Mouse (Mus musculus) Muller cell, postnatal 12 days (primary cell): ENCODE results near the gene Tmem135.

Source experiments
- DNase-seq: peaks from one replicate; pipeline ENCODE4 v3.0.0-alpha.2; 2015; ENCODE audit errors: inconsistent ontology term

The Tmem135 gene

DNA sequence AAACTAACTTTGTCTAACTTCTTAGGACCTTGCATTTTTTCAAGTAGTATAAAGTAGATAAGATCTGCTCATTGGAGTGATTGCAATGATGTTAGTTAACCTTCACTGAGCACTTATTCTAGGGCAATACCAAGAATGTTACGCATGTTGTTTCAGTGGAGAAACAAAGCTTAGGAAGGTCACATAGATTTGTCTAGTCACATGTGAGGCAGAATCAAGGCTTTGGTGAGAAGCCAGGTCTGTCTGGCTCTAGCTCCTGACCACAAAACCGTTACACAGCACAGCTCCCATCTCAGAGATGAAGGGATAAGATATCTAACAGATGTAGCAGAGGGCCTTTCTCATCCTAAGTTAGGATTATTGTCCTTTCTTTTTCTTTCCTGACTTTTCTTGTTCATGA lies 13.4 kb downstream of the Tmem135 start:
- peak; percentile 34 for DNase-seq

DNA sequence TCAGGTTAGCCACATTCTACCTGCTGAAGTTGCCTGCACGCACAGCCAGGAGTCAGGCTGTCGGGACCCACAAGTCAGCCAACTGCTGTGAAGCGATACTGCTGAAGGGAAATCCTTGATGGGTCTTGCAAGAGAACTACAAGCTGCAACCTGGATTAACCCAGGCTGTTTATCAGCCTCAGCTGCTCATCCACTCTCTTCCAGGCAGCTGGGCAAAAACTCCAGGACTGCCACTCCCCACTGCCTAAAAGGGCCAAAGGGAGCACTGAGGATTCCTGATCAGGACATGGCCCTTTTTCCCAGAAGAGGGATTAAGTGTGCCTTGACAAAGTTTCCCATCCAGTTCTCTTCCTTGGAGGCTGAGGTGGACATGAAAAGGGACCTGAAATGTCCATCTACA lies 15.0 kb downstream of the Tmem135 start:
- no peak for DNase-seq

DNA sequence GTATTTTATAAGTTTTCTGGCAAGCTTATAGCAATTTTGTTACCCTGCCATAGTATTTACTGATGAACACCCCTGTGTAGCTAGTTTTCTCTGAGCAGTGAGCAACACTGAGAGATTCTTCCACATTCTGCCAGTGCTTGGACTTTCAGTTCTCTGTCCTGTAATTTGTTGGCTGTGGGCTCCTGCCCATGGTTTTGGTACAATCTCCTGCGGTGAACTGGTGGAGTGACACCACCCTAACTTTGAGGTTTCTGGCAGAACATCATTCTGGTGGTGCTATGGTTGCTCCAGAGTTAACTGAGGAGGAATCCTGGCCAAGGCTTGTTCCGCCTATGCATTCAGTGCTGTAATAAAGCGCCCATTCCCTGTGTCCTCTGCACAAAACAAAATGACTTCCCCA lies 21.1 kb downstream of the Tmem135 start:
- DNase-seq = no peak

DNA sequence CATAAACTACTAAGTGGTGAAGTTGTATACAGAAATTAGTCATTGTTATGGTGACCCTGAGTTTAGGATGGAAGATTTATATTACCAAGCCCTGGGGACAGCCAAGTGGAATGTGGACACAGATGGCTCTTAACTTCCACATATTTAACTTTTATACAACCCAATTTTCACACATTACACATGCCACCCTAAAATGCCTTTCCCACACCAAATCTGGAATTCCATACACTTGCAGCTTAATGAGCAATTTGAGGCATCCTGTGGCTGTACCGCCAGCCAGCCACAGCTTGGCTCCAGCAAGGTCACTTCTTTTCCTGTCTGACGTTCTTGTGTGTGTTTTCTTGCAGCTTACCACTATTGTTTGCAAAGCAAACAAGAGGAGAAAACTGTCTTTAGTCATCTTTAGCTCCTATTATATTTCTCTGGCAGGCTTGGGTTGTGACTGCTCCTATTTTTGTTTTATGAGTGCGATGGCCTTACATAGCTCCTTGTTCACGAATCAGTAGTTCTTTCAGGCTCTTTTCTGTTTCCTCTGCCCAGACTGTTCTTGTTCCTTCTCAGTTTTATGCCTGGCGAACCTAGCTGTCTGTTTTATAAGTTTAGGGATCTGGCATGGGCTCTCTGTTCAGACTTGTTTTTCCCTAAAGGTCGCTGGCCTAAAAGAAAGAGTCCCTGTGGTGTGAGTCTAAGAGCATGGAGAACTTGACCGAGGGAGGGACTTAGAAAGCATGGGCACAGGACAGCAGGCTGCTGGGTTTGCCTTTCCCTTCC lies 22.9 kb downstream of the Tmem135 start:
- peak; percentile 92 for DNase-seq

GRCm38 (mm10) chr7:89371623-89372295 lies 32.3 kb downstream of the Tmem135 start:
- DNase-seq = peak; percentile 38

DNA sequence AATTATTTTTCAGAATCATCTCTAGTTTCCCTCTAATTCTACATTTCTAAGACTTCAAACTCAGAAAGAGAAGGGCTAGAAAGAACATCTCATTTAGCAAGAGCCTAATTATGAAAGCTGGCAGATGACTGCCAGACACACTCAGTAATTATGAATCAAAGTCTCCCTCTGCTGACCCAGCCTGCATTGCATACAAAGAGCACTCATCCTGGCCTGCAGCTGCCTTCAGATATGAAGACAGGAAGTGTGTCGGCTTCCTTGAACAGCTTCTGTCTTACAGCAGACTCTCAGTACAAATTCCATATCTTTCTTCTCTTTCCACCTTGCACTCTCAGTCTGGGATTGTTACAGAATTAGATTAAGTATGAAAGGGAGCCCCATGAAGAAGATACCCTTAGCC lies 33.1 kb downstream of the Tmem135 start:
- peak; percentile 56 for DNase-seq

DNA sequence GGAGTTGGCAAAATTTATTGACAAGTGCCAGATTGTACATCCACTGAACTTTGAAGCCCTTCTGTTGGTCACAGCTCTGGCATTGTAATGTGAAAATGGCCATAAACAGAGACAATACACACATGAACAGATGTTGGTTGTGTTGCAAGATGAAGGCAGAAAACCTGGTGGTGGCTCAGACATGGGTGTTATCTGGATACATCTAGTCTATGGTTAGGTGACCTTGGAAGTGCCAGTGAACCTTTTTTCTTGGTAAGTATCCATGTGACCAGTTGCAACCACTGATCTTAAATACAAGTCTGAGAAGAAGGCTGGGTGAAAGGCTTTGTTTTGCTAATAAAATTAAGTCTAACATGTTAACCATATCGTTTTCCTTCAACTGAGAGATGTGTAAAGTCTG lies 33.9 kb downstream of the Tmem135 start:
- DNase-seq = no peak

DNA sequence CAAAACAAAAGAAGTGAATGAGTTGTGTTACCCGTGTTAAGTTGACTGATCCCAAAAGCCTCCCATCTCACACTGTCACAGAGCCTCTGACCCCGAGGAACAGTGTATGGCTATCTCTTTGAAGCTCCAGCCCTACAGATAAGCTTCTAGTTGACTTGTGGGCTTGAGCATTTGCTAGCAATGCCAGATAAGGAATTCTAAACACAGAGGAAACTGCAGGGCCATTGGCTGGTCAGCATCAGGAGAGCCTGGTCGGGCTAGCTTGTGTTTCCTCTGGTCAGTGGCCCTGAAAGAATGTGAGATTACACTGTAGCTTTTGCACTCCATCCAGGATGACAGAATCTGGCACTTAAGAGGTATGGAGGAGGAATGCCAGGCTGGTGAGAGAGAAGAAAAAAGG lies 36.4 kb downstream of the Tmem135 start:
- DNase-seq = peak; percentile 40

GRCm38 (mm10) chr7:89365135-89365880 lies 38.7 kb downstream of the Tmem135 start:
- DNase-seq = peak; percentile 52

- DNase-seq = no peak
Observed at GRCm38 (mm10) chr7:89363975-89364374, 40.0 kb downstream of the Tmem135 start.

- DNase-seq = no peak
Observed at GRCm38 (mm10) chr7:89356307-89356706, 47.7 kb downstream of the Tmem135 start.

DNA sequence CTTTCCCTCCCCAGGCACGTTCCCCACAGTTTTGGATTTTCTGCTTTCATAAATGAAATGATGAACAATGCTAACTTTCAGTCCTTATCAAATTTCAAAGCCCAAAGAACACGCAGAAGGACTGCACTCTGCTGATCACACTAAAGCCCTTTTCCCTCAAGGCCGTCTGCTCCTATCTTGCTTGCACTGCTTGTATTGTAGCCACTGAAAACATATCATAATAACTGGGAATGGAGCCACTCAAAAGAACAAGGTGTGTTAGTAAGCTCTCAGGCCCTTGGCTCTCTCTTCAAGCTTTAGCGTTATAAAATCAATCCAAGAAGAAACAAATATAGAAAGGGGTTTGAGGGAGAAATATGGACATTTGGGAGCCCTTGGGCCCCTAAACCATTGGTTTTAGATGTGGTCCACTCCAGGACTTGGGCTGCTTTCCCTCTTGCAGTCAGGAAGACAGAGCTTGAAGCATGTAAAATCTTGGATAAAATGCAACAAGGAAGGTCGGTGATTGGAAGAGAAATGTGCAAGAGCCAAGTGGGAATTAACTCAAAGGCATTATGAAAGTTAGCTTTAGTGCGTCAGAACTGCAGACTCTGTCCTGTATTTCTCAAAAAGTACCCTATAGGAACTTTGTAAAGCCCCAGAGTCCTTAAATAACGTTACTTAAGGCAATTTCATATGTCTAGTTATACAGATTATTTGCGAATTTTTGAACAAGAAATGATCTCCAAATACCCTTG lies 48.3 kb downstream of the Tmem135 start:
- DNase-seq = no peak

- no peak for DNase-seq
Observed at GRCm38 (mm10) chr7:89342021-89342420, 62.0 kb downstream of the Tmem135 start.

DNA sequence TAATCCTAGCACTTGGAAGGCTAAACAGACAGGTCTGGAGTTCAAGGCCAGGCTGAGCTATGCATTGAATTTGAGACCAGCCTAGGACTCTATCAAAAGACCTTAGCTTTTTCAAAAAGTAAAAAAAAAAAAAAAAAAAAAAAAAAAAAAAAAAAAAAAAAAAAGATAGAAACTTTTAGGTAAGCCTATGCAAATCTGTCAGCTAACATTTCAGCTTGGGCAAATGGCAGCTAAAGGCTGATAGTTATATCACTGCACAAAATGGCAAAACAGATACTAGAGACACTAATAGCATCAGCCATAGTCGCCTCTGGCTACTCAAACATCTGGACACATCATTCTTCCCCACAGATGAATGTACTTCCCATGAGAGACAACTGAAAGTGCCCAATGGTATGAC lies 64.2 kb downstream of the Tmem135 start:
- no peak for DNase-seq

DNA sequence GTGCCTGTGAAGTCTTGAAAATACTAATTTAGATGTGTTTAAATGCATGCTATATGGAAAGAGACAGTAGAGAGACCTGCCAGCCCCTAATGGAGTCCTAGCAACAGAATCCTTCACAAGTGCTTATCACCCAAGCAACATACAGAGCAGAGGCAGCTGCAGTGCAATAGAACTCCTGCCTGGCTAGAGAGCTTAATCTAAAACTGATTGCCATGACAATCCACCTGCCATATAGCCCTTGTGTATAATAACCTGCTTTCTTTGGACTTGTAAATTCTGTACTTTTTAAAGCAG lies 64.9 kb downstream of the Tmem135 start:
- no peak for DNase-seq

DNA sequence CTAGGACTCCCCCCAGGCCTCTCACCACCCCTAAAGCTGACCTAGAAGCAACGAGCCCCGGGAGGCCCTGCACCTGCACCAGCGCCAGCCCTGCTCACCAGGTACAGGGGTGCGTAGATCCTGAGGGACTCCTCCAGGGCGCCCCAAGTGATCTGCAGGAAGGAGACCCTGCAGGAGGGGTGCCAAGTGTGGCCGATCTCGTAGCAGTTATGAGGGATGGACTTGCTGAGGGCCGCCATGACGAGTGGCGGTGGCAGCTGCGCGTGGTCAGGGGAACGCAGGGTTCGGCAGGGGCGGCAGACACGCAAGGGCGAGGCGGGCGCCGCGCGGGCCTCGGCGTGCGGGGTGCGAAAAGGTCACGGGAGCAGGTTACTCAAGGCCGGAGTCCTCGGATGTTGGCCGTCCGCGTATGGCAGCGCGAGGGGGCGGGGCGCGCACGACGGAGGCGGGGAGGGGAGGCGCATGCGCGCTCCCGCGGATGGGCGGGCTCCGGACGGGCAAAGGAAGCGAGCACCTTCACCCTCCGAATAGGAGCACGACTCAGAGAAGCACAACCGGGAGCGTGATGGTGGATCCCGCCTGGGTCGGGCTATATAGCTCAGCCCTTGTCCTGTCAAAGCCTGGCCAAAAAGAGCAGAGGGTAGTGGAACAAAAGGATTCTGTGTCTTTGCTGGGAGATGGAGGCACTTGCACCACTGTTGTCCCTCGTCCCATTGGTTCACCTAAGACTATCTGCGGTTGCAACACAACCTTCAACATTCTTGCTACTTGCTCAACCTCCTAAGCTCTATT lies 65.5 kb downstream of the Tmem135 start:
- DNase-seq = peak; percentile 95

- peak; percentile 24 for DNase-seq
Observed at GRCm38 (mm10) chr7:89337711-89338349, 66.2 kb downstream of the Tmem135 start.

DNA sequence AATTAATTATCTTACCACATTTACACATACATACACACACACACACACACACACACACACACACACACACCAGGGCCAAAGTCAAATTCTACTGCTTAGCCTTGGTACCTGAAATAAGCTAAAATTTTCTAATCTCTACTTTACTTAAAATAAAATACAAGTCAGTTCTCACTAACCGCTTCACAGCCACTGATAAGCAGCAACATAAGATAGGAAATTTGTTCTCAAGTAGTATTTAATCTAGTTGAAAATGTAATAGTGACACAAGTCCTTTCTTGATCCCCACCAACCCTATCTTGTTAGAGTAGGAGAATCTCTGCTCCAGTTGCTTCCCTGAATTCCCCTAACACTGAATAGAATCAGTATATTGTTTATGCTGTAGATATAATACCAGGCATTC lies 67.6 kb downstream of the Tmem135 start:
- DNase-seq = no peak

DNA sequence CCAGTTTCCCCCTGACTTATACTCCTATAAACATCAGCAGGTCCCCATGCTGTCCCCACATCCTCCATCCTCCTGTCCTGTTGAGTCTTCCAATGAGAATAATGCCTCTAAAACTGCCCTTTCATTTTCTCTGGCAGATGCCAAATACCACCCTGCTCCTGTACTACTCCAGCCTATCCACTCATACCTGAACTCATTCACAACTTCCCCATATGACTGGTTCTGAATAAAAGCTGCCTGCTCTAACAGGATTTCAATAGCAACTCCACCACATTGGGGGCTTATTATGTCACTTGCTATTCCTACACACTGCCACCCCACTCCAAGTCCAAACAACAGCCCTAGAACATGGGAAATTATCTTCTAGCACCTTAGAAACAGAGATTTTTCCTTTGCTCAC lies 68.7 kb downstream of the Tmem135 start:
- no peak for DNase-seq

GRCm38 (mm10) chr7:89329896-89330295 lies 74.1 kb downstream of the Tmem135 start:
- DNase-seq = no peak

- DNase-seq = no peak
Observed at GRCm38 (mm10) chr7:89327731-89328130, 76.3 kb downstream of the Tmem135 start.
